Mouse (Mus musculus): ENCODE data around the gene Tmem74b. TPM values are rescaled to one million over a fixed set of nuclear protein-coding genes. Genes with fewer than 3 reads are reported as not detected.

Gene Tmem74b
- polyA plus RNA-seq, 1 experiment from 2014 or later: 1.6 TPM

DNA sequence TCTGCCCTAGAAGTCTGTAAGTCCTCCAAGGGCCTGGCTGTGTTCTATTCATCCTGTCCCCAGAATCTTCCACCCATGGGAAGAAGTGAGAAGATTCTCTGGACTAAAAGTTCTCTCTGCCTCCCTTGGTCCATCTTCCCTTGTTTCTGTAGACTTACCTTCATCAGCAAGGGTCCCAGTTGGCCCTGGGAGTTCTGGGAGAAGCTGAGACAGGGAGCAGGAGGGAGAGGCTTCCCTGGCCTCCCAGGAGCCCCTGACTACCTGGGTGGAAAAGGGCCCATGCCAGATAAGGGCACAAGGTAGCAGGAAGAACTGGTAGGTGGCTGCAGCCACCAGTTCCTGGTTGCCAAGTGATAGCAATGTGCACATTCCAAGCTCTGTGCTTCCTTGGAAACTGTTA lies 42.0 kb downstream of the Tmem74b start, which contains the start of gene Psmf1:
TSS of gene Psmf1 (minus strand) at position 342 of the 400 bp plus-strand sequence.
- Histone ChIP-seq H3K27me3 (replicated peaks) (no peaks in the 10 kb centered on the region), H3K4me2 (no peak within 1 kb of the TSS), H3K4me1 (peaks cover 17% of the 10 kb centered on the region; the same call in 1 of the 2 replicates), H3K9ac (no peak within 1 kb of the TSS), H3K36me3 (no peaks in the 10 kb centered on the region), H3K27ac (no peak within 1 kb of the TSS), H3K4me3 (replicated peaks) (no peak within 1 kb of the TSS), H3K9me3 (no peaks in the 10 kb centered on the region)
- ATAC-seq (ENCODE audit: insufficient read depth, low FRiP score, low read depth): no peak

- Histone ChIP-seq H3K27me3 (replicated peaks) (no peaks in the 10 kb centered on the region), H3K36me3 (no peaks in the 10 kb centered on the region), H3K27ac (no peak overlapping the region), H3K9me3 (no peaks in the 10 kb centered on the region), H3K4me1 (no peaks in the 10 kb centered on the region), H3K9ac (0 out of 2 replicates have a peak overlapping the region, but pooled peaks have one; percentile 2), H3K4me2 (no peak overlapping the region), H3K4me3 (replicated peaks) (no peak overlapping the region)
- 39% methylated on average over 19 of the region's 19 CpGs for WGBS
- ATAC-seq (ENCODE audit: insufficient read depth, low FRiP score, low read depth): no peak
Observed at GRCm38 (mm10) chr2:151747847-151748705, 46.3 kb downstream of the Tmem74b start.

DNA sequence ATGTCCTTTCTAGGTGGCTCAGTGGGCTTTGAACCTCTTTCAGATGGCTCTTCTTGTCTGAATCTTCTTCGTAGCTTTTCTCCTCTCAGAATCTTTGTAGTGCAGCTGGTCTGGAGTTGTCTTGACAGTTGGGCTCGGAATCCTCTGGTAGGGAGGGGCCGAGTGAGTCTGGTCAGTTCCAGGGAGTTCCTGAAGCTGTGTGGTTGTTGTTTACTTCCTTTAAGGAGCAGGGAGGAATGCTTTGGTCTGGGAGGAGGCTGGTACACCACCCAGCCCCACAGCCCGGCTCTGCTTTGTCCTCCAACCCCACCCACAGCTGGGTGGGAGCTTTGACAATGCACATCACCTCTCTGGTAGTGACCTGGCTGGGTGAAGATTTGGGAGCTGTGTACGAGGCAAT lies 49.5 kb downstream of the Tmem74b start:
- Histone ChIP-seq H3K27ac (no peak overlapping the region), H3K4me2 (no peak overlapping the region), H3K9me3 (no peaks in the 10 kb centered on the region), H3K4me3 (replicated peaks) (no peak overlapping the region), H3K9ac (no peak overlapping the region), H3K27me3 (replicated peaks) (no peaks in the 10 kb centered on the region), H3K36me3 (no peaks in the 10 kb centered on the region), H3K4me1 (no peaks in the 10 kb centered on the region)
- 65% methylated on average over 5 of the region's 5 CpGs for WGBS
- no peak for ATAC-seq (ENCODE audit: insufficient read depth, low FRiP score, low read depth)

DNA sequence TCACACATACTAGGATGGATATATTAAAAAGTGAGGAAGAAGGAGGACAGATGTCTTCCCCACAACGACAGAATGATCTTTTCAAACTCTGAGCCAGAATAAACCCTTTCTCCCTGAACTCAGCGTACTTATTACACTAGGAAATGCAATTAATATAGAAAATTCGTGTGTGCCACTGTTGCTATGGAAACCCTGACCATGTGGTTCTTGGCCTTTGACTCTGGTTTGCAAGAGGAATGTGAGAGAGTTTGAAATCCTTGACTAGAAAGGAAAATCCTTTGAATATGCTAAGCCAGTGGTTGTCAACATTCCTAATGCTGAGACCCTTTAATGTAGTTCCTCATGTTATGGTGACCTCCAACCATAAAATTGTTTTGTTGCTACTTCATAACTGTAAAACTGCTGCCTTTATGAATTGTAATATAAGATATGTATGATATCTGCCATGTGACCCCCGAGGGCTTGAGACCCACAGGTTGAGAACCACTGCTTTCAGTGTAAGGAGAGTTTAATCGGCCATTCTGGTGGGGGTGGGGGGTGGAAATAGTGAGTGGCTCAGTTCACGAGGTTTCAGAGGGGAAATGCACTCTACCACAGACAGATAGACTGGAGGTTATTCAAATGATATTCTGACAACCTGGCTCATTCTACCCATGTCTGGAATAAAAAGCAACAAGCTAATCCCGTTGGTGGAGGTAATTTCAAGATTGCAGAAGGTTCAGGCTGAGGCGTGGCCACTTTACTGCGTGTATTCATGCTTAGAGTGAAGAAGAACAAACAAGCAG lies 54.7 kb downstream of the Tmem74b start:
- Histone ChIP-seq H3K4me1 (no peaks in the 10 kb centered on the region), H3K4me2 (no peak overlapping the region), H3K27me3 (replicated peaks) (no peaks in the 10 kb centered on the region), H3K4me3 (replicated peaks) (no peak overlapping the region), H3K36me3 (no peaks in the 10 kb centered on the region), H3K27ac (no peak overlapping the region), H3K9ac (no peak overlapping the region), H3K9me3 (no peaks in the 10 kb centered on the region)
- 49% methylated on average over 9 of the region's 9 CpGs for WGBS
- no peak for ATAC-seq (ENCODE audit: insufficient read depth, low FRiP score, low read depth)

- no peaks in the 10 kb centered on the region for H3K4me1 ChIP-seq
Observed at GRCm38 (mm10) chr2:151757451-151757850, 55.6 kb downstream of the Tmem74b start.

DNA sequence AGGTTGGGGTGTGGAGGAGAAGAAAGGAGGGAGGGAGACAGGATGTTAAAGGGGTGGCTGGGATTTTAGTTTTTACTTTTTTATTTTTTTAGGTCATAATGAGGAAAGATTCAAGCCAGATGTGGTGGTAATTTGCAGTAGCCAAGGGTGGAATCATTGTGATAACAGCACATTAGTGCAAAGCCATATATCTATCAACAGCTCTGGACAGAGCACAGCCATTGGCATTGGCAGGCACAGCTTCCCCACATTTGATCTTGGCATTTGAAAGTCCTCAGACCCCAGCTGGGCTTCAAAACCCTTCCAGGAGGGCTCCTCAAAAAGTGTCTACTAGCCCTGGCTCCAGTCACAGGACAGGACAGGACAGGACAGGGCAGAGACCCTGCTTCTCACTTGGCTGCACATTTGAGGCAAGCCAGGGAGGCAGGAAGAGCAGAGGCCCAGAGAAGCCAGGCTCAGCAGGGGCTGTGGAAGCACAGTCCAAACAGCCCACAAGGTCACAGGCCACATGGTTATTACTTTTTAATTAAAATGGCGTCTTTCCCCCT lies 57.1 kb downstream of the Tmem74b start:
- H3K4me3 ChIP-seq (replicated peaks): no peak overlapping the region
- no peak overlapping the region for H3K27ac ChIP-seq
- no peaks in the 10 kb centered on the region for H3K27me3 ChIP-seq (replicated peaks)
- no peaks in the 10 kb centered on the region for H3K4me1 ChIP-seq
- no peaks in the 10 kb centered on the region for H3K9me3 ChIP-seq
- ATAC-seq (ENCODE audit: insufficient read depth, low FRiP score, low read depth): no peak
- WGBS: 35% methylated on average over 1 of the region's 1 CpGs
- H3K9ac ChIP-seq: no peak overlapping the region
- H3K4me2 ChIP-seq: no peak overlapping the region
- H3K36me3 ChIP-seq: no peaks in the 10 kb centered on the region

More at GRCm38 (mm10) chr2:151757451-151757850, 55.6 kb downstream of the Tmem74b start:
- no peak for ATAC-seq (ENCODE audit: insufficient read depth, low FRiP score, low read depth)
- no peak overlapping the region for H3K4me3 ChIP-seq (replicated peaks)
- H3K27me3 ChIP-seq (replicated peaks): no peaks in the 10 kb centered on the region
- no peak overlapping the region for H3K9ac ChIP-seq
- H3K36me3 ChIP-seq: no peaks in the 10 kb centered on the region
- H3K27ac ChIP-seq: no peak overlapping the region
- 77% methylated on average over 5 of the region's 5 CpGs for WGBS
- no peaks in the 10 kb centered on the region for H3K9me3 ChIP-seq
- H3K4me2 ChIP-seq: no peak overlapping the region

Other genes with a start within 250 kb of the Tmem74b start
- not detected in 2 replicates for gene 4921509C19Rik, start 225.9 kb upstream of the Tmem74b start, polyA plus RNA-seq (2015; fragmentation: Nextera tagmentation; extraction: Ambion mirVana)
- gene Nsfl1c, start 207.8 kb upstream of the Tmem74b start, polyA plus RNA-seq (2015; fragmentation: Nextera tagmentation; extraction: Ambion mirVana): 174 and 201 TPM in 2 replicates
- gene Fkbp1a, start 159.5 kb upstream of the Tmem74b start, polyA plus RNA-seq (2015; fragmentation: Nextera tagmentation; extraction: Ambion mirVana): 586 and 594 TPM in 2 replicates
- 19.2 and 19.3 TPM in 2 replicates for gene Sdcbp2, start 129.4 kb upstream of the Tmem74b start, polyA plus RNA-seq (2015; fragmentation: Nextera tagmentation; extraction: Ambion mirVana)
- gene Snph, start 69.4 kb upstream of the Tmem74b start, polyA plus RNA-seq (2015; fragmentation: Nextera tagmentation; extraction: Ambion mirVana): 1.2 and 1.7 TPM in 2 replicates
- not detected in 2 replicates for gene Rad21l, start 33.5 kb upstream of the Tmem74b start, polyA plus RNA-seq (2015; fragmentation: Nextera tagmentation; extraction: Ambion mirVana)
- 39.0 and 41.7 TPM in 2 replicates for gene Psmf1, start 42.2 kb downstream of the Tmem74b start, polyA plus RNA-seq (2015; fragmentation: Nextera tagmentation; extraction: Ambion mirVana)
- gene Rspo4, start 140.9 kb downstream of the Tmem74b start, polyA plus RNA-seq (2015; fragmentation: Nextera tagmentation; extraction: Ambion mirVana): 0.06 and 0.26 TPM in 2 replicates
- 0.76 and 0.77 TPM in 2 replicates for gene Angpt4, start 209.2 kb downstream of the Tmem74b start, polyA plus RNA-seq (2015; fragmentation: Nextera tagmentation; extraction: Ambion mirVana)

Measured in stomach, embryonic 15.5 days (tissue).